Comparison of ENCODE assay signal across 8 mouse cellular contexts in genomic region chr11:102229331-102229953, GRCm38 (mm10). TPM values are rescaled to one million over a fixed set of nuclear protein-coding genes. Genes with fewer than 3 reads are reported as not detected.
DNase-seq lines count a peak whose midpoint lies in the region; ATAC-seq lines count a peak whose summit lies in the region.

No protein-coding gene starts in this region.

- under 1% methylated on average over 47 of the region's 47 CpGs for WGBS in heart, embryonic 12.5 days
- WGBS in hindbrain, embryonic 15.5 days, result under 1% methylated on average over 45 of the region's 47 CpGs
- WGBS in macrophage (ENCODE audit: missing documents), result 2% methylated on average over 34 of the region's 47 CpGs

- H3K4me1 ChIP-seq in heart, embryonic 12.5 days (replicated peaks), result peaks cover 49% of the 10 kb centered on the region
- peaks cover 56% of the 10 kb centered on the region for H3K4me1 ChIP-seq in hindbrain, embryonic 15.5 days (replicated peaks)

- H3K36me3 ChIP-seq in heart, embryonic 12.5 days, result no peaks in the 10 kb centered on the region; the same call in 1 of the 2 replicates
- H3K36me3 ChIP-seq in hindbrain, embryonic 15.5 days, result no peaks in the 10 kb centered on the region
- peaks cover 2% of the 10 kb centered on the region for H3K36me3 ChIP-seq in macrophage (ENCODE audit: inconsistent target)

- H3K27me3 ChIP-seq in heart, embryonic 12.5 days (replicated peaks), result no peaks in the 10 kb centered on the region
- no peaks in the 10 kb centered on the region for H3K27me3 ChIP-seq in hindbrain, embryonic 15.5 days

- H3K27ac ChIP-seq in heart, embryonic 12.5 days (ENCODE audit: poor library complexity, severe bottlenecking), result peak overlapping the region; percentile 85
- H3K27ac ChIP-seq in hindbrain, embryonic 15.5 days (replicated peaks), result peak overlapping the region; percentile 93
- H3K27ac ChIP-seq in macrophage, result peak overlapping the region; percentile 70

- H3K9ac ChIP-seq in heart, embryonic 12.5 days, result peak overlapping the region; percentile 94
- H3K9ac ChIP-seq in hindbrain, embryonic 15.5 days, result peak overlapping the region; percentile 92

- peaks cover 52% of the 10 kb centered on the region for H3K79me2 ChIP-seq in macrophage (ENCODE audit: inconsistent target)

- peak overlapping the region; percentile 72 for H3K4me2 ChIP-seq in heart, embryonic 12.5 days
- H3K4me2 ChIP-seq in hindbrain, embryonic 15.5 days, result peak overlapping the region; percentile 70

- peak; percentile 54 for ATAC-seq in heart, embryonic 12.5 days (ENCODE audit: insufficient number of reproducible peaks, low FRiP score)
- ATAC-seq in common myeloid progenitor, adult 5-6 weeks (replicated peaks; ENCODE audit: low read depth, poor library complexity, severe bottlenecking), result 0 out of 2 replicates have a peak, but pooled peaks have one; percentile 19
- ATAC-seq in hindbrain, embryonic 15.5 days (ENCODE audit: low FRiP score, low read depth), result peak; percentile 46; the same call in 1 of the 2 replicates
- ATAC-seq in frontal cortex, adult (ENCODE audit: low TSS enrichment), result no peak

- H3K9me3 ChIP-seq in heart, embryonic 12.5 days (replicated peaks), result no peaks in the 10 kb centered on the region
- H3K9me3 ChIP-seq in hindbrain, embryonic 15.5 days, result no peaks in the 10 kb centered on the region

- DNase-seq in heart, adult 9 months (ENCODE audit: low spot score in 2 of 2), result no peak
- DNase-seq in CD8-positive naive resting alpha-beta T cell, adult 2 months (ENCODE audit: low read depth in 2 of 2, low spot score in 2 of 2), result peak; percentile 20 to 31
- DNase-seq in natural killer cell, adult 2 months (ENCODE audit: low spot score in 2 of 2), result no peak

- H3K4me3 ChIP-seq in heart, embryonic 12.5 days, result peak overlapping the region; percentile 82
- peak overlapping the region; percentile 81 for H3K4me3 ChIP-seq in hindbrain, embryonic 15.5 days
- peak overlapping the region; percentile 89 for H3K4me3 ChIP-seq in macrophage (ENCODE audit: inconsistent target)

RNA-seq across cellular contexts. Expression of gene Hdac5, which starts 0.5 kb away (rescaled TPM):
- polyA plus RNA-seq in heart, embryonic 12.5 days (2016; fragmentation: Nextera tagmentation; extraction: Ambion mirVana), result 92.2 and 95.9 TPM in 2 replicates
- total RNA-seq in common myeloid progenitor, adult 5-6 weeks (2017), result 20.7 and 26.0 TPM in 2 replicates
- 82.7 and 84.9 TPM in 2 replicates for polyA plus RNA-seq in hindbrain, embryonic 15.5 days (2015; fragmentation: Nextera tagmentation; extraction: Ambion mirVana)
- total RNA-seq in macrophage (2018; cell fraction: chromatin; rRNA removed), result 100 to 1,000 TPM in 13 of 26 experiments, 10 to 100 TPM in 13; 10.5 to 341 (median 94.0) TPM
- total RNA-seq in macrophage (2018; cell fraction: cytosol; rRNA removed), result 10 to 100 TPM; 24.5 to 71.8 (median 47.2) TPM
- total RNA-seq in macrophage (2018; cell fraction: nucleus; rRNA removed), result 100 to 1,000 TPM in 7 of 26 experiments, 10 to 100 TPM in 19; 11.4 to 146 (median 63.2) TPM
- polyA plus RNA-seq in macrophage (2018), result 31.9 to 58.0 TPM (median 47.9 TPM) in 3 replicates

RNA-seq across cellular contexts. Expression of gene BC030867, which starts 19.2 kb away (rescaled TPM):
- 14.0 and 14.3 TPM in 2 replicates for polyA plus RNA-seq in heart, embryonic 12.5 days (2016; fragmentation: Nextera tagmentation; extraction: Ambion mirVana)
- total RNA-seq in common myeloid progenitor, adult 5-6 weeks (2017), result 4.8 and 5.3 TPM in 2 replicates
- polyA plus RNA-seq in hindbrain, embryonic 15.5 days (2015; fragmentation: Nextera tagmentation; extraction: Ambion mirVana), result 3.3 and 3.4 TPM in 2 replicates
- total RNA-seq in macrophage (2018; cell fraction: chromatin; rRNA removed), result 1 to 10 TPM in 20 of 26 experiments, under 1 TPM in 5, not detected in 1; 0.41 to 8.4 (median 1.8) TPM
- total RNA-seq in macrophage (2018; cell fraction: cytosol; rRNA removed), result 1 to 10 TPM in 7 of 26 experiments, under 1 TPM in 19; 0.08 to 1.6 (median 0.71) TPM
- 1 to 10 TPM in 18 of 26 experiments, under 1 TPM in 7, not detected in 1; 0.31 to 9.6 (median 1.6) TPM for total RNA-seq in macrophage (2018; cell fraction: nucleus; rRNA removed)
- polyA plus RNA-seq in macrophage (2018), result 0.22 to 4.2 TPM (median 1.5 TPM) in 3 replicates

RNA-seq across cellular contexts. Expression of gene Asb16, which starts 39.1 kb away (rescaled TPM):
- 0.06 and 0.13 TPM in 2 replicates for polyA plus RNA-seq in heart, embryonic 12.5 days (2016; fragmentation: Nextera tagmentation; extraction: Ambion mirVana)
- 0.18 and 1.5 TPM in 2 replicates for total RNA-seq in common myeloid progenitor, adult 5-6 weeks (2017)
- polyA plus RNA-seq in hindbrain, embryonic 15.5 days (2015; fragmentation: Nextera tagmentation; extraction: Ambion mirVana), result 0.10 and 0.13 TPM in 2 replicates
- not detected for total RNA-seq in macrophage (2018; cell fraction: chromatin; rRNA removed)
- total RNA-seq in macrophage (2018; cell fraction: cytosol; rRNA removed), result under 1 TPM in 2 of 26 experiments, not detected in 24; 0.04 to 0.09 TPM
- total RNA-seq in macrophage (2018; cell fraction: nucleus; rRNA removed), result not detected
- polyA plus RNA-seq in macrophage (2018), result not detected in 3 replicates

RNA-seq across cellular contexts. Expression of gene G6pc3, which starts 40.0 kb away (rescaled TPM):
- polyA plus RNA-seq in heart, embryonic 12.5 days (2016; fragmentation: Nextera tagmentation; extraction: Ambion mirVana), result 27.1 and 28.0 TPM in 2 replicates
- total RNA-seq in common myeloid progenitor, adult 5-6 weeks (2017), result 45.2 and 51.6 TPM in 2 replicates
- 40.4 and 41.2 TPM in 2 replicates for polyA plus RNA-seq in hindbrain, embryonic 15.5 days (2015; fragmentation: Nextera tagmentation; extraction: Ambion mirVana)
- 10 to 100 TPM in 22 of 26 experiments, 1 to 10 TPM in 4; 6.7 to 33.0 (median 16.8) TPM for total RNA-seq in macrophage (2018; cell fraction: chromatin; rRNA removed)
- total RNA-seq in macrophage (2018; cell fraction: cytosol; rRNA removed), result 10 to 100 TPM; 14.9 to 31.6 (median 22.0) TPM
- total RNA-seq in macrophage (2018; cell fraction: nucleus; rRNA removed), result 10 to 100 TPM; 11.6 to 41.7 (median 24.0) TPM
- 17.7 to 29.9 TPM (median 27.6 TPM) in 3 replicates for polyA plus RNA-seq in macrophage (2018)

RNA-seq across cellular contexts. Expression of gene Lsm12, which starts 44.3 kb away (rescaled TPM):
- polyA plus RNA-seq in heart, embryonic 12.5 days (2016; fragmentation: Nextera tagmentation; extraction: Ambion mirVana), result 90.9 and 94.3 TPM in 2 replicates
- total RNA-seq in common myeloid progenitor, adult 5-6 weeks (2017), result 62.2 and 71.8 TPM in 2 replicates
- 102 and 121 TPM in 2 replicates for polyA plus RNA-seq in hindbrain, embryonic 15.5 days (2015; fragmentation: Nextera tagmentation; extraction: Ambion mirVana)
- total RNA-seq in macrophage (2018; cell fraction: chromatin; rRNA removed), result 10 to 100 TPM in 18 of 26 experiments, 1 to 10 TPM in 8; 3.7 to 22.1 (median 11.9) TPM
- total RNA-seq in macrophage (2018; cell fraction: cytosol; rRNA removed), result 10 to 100 TPM; 40.2 to 65.6 (median 52.9) TPM
- 10 to 100 TPM; 12.0 to 52.2 (median 25.1) TPM for total RNA-seq in macrophage (2018; cell fraction: nucleus; rRNA removed)
- 28.1 to 59.1 TPM (median 48.0 TPM) in 3 replicates for polyA plus RNA-seq in macrophage (2018)

Comparison
In these comparisons a context has a peak if more than half of its experiments do, and no peak if none do; other contexts are left out.
1. DNase-seq: peak in CD8-positive naive resting alpha-beta T cell, adult 2 months (2 of 2); none in heart, adult 9 months (0 of 2) and natural killer cell, adult 2 months (0 of 2).
2. Peak in every context shown above with its lines, with median percentiles within 50 percentile points of each other: H3K27ac ChIP-seq and H3K4me3 ChIP-seq.